Mouse (Mus musculus): ENCODE measurements at regions not wholly inside any gene's neighbourhood (a gene's known extent, or its start where the extent isn't known, plus 50 kb on each side); places are given as distances from the start of the nearest gene placed in this dataset.
A peak's percentile ranks its signal among the peaks of the same experiment; 100 is the strongest.

GRCm38 (mm10) chr1:121050695-121051495 is 281.5 kb downstream of the Insig2 start:
- peak; percentile 77 for DNase-seq (ENCODE audit: low spot score)

GRCm38 (mm10) chr1:121051496-121052119 is 280.8 kb downstream of the Insig2 start:
- no peak for DNase-seq (ENCODE audit: low spot score)

DNA sequence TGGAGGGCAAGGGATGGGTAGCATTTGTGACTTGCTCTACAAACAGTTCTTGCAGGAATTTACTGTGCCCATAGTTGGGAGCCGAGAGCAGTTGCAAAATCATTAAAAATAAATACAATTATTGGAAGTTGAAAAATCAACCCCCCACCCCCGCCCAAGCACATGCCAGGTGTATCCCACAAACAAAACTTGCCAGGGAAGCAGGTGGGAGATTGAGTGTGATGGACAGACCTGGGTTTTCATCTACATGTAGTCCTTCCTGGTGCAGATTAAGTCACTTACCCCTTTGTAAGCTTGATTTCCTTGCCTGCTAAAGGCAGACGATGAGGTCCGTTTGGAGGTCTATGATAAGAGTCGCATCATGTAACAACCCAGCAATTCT is 280.3 kb downstream of the Insig2 start:
- no peak for DNase-seq (ENCODE audit: low spot score)

- peak; percentile 69 for DNase-seq (ENCODE audit: low spot score)
These were observed 278.7 kb downstream of the Insig2 start for GRCm38 (mm10) chr1:121053692-121054091.

GRCm38 (mm10) chr1:121074569-121074968 is 257.8 kb downstream of the Insig2 start:
- no peak for DNase-seq (ENCODE audit: low spot score)

- no peak for DNase-seq (ENCODE audit: low spot score)
These were observed 249.6 kb downstream of the Insig2 start for GRCm38 (mm10) chr1:121082839-121083238.

DNA sequence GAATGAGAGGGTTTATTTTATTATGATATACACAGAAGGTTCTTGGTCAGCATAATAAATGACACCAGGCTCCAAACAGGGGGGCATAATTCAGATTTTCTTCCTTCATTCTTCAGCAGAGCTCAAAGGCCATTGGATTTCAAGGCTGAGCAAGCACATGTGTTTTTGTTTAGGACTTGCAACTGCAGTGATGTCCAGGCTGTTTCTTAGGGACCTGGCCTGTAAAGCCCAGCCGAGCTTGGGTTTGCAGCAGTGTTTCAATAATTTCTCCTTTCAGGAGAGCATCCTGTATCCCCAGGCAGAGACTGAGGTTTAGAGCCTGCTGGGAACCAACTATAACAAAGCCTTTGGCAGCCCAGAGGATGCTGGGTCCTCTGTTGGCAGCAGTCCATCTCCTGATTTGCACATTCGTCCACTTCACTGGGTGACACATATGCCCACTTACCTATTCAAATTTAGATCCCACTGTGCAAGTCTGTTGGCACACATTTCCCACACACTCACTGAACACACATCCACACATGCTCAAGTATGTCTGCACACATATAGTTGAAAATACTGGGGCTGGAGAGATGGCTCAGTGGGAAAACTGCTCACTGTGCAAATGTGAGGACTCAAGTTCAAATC is 247.2 kb downstream of the Insig2 start:
- DNase-seq (ENCODE audit: low spot score) = no peak

- peak; percentile 9 for DNase-seq (ENCODE audit: low spot score)
These were observed 245.1 kb downstream of the Insig2 start for GRCm38 (mm10) chr1:121087124-121087887.

- DNase-seq (ENCODE audit: low spot score) = no peak
These were observed 241.8 kb downstream of the Insig2 start for GRCm38 (mm10) chr1:121090628-121091027.

- DNase-seq (ENCODE audit: low spot score) = no peak
These were observed 239.5 kb downstream of the Insig2 start for GRCm38 (mm10) chr1:121092870-121093269.

DNA sequence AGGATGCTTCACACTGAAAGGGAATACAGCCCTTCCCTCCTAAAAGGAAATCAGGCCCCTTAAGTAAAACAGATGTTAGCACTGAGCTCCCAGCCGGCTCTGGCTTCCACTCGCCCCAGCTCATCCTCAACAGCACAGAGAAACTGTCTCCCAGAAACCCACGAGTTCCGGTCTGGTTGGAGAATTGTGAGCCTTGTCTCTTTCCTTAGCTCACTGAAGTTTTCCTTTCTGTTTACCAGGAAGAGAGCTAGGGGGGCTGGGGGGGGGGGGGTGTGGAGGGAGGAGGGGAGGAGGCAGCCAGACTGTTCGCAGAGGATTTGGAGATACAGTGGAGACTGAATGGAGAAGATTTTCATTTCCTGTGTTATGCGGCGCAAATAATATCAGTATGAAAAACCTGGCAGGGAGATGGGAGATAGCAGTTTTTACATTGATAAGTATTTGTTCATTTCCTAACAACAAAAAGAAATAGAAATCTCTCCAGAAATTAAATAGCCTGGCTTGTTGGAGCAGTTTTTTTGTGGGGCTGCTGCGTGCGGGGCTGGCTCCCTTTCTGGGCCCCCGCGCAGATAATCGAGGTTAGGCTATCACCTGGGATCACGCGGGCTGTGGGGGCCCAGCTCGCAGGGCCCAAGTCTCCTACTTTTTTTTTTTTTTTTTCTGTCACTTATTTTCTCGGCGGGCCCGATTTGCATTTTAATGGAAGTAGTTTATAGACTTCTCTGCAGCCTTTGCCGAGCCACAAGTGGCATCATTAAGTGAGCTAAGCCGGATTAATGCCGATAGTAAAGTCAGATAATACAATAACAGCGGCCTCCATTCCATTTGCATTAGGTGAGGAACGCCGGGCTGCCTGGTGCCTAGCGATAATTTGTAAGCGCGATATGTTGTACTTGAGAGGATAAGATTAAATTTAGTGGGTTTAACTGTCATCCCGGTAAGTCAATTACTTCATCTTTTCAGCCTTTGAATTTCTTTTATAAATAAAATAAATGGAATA is 235.5 kb downstream of the Insig2 start:
- DNase-seq (ENCODE audit: low spot score) = peak; percentile 30

DNA sequence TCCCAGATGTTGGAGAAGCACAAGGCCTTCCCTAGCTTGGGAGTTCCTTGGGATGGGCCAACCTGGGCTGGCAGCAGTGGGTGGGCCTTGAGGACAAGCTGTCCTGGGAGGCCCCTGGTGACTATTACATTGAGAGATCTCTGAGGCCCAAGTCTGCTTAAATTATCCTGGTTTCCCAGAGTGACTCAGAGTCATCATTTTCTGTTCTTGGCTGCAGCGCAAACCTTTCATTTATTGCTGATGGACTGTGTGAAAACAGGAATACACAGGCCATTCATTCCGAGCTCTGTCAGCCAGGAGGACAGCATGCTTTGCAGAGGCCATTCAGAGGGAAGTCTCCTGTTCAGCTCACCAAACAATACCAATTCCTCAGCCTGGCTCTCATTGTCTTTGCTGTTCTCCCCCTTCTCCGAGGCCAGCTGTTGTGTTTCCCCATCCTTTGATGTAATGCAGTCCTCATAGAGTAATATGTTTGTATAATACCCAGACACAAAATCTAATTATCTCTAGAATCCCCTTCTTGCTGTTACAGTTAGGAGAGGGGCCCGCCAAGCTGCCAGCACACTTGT is 220.5 kb downstream of the Insig2 start:
- peak; percentile 31 for DNase-seq (ENCODE audit: low spot score)

DNA sequence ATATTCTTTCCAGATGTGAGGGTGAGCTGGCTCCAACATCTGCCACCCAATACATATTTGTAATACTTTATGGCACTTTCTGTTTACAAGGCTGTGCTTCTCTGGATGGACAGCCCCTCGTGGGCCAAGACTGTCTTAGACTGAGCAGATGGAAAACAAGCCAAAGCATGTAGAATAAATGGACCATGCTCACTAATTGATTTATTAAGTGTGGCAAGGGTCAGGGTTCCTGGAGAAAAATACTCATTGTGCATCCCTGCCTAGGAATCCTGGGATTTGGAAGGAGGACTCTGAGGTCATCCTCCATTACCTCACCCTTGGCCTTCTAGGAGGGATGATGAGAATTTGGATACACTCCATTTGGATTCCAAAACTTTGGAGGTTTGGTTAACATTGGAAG is 219.9 kb downstream of the Insig2 start:
- peak; percentile 56 for DNase-seq (ENCODE audit: low spot score)

GRCm38 (mm10) chr1:121116626-121117025 is 215.8 kb downstream of the Insig2 start:
- DNase-seq (ENCODE audit: low spot score) = no peak

- peak; percentile 4 for DNase-seq (ENCODE audit: low spot score)
These were observed 209.0 kb downstream of the Insig2 start for GRCm38 (mm10) chr1:121123436-121123835.

GRCm38 (mm10) chr1:121136284-121136683 is 196.1 kb downstream of the Insig2 start:
- DNase-seq (ENCODE audit: low spot score) = no peak

DNA sequence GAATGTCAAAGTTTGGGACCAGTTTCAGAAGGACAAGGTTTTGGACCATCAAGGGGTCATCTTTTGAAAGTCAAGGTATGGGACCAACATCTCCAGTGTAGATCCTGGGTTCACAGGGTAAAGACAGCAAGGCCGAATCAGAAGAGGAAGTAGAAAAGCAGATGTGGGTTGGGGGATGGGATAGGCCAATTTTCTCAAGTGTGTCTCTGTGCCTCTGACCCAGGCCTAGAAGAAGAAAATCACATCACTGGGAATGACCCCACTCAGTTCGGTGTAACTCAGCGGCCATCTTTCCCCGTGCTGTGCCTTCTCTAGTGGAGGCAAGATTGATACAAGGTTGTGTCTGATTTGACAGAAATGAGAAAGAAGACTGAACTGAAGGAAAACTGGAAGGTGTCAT is 195.5 kb downstream of the Insig2 start:
- DNase-seq (ENCODE audit: low spot score) = no peak

- no peak for DNase-seq (ENCODE audit: low spot score)
These were observed 187.4 kb downstream of the Insig2 start for GRCm38 (mm10) chr1:121144981-121145380.

- DNase-seq (ENCODE audit: low spot score) = no peak
These were observed 178.9 kb downstream of the Insig2 start for GRCm38 (mm10) chr1:121153476-121153875.

GRCm38 (mm10) chr1:121154616-121155015 is 177.8 kb downstream of the Insig2 start:
- DNase-seq (ENCODE audit: low spot score) = peak; percentile 25

DNA sequence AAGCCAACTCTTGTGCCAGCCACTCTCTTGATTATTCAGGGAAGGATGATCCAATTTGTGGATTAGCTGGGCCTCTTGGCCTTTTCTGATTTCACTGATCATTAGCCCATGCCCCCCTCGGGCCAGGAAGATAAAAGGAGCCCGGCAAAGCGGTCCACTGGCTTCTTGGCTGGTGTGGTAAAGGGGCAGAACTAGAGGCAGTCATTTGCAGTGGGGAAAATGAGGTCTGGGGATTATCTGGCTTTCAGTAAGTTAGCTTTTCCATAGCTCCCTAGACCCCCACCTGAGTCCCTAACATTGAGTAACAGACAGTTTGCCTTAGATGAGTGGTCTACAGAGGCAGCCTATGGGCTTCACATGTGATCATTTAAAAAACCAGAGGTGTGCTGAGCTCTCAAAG is 163.7 kb downstream of the Insig2 start:
- no peak for DNase-seq (ENCODE audit: low spot score)
